Mouse (Mus musculus): Measurements from ENCODE around the gene Bmp6. TPM values are rescaled to one million over a fixed set of nuclear protein-coding genes. Genes with fewer than 3 reads are reported as not detected.

Gene Bmp6
- polyA plus RNA-seq, 1 experiment from 2014 or later: 0.20 TPM

Other genes with a start within 250 kb of the Bmp6 start
- 1.3 and 1.6 TPM in 2 replicates for gene Dsp, start 193.8 kb upstream of the Bmp6 start, polyA plus RNA-seq (2015; fragmentation: Nextera tagmentation; extraction: Ambion mirVana)
- 16.3 and 18.0 TPM in 2 replicates for gene Snrnp48, start 140.2 kb upstream of the Bmp6 start, polyA plus RNA-seq (2015; fragmentation: Nextera tagmentation; extraction: Ambion mirVana)
- gene Txndc5, start 183.7 kb downstream of the Bmp6 start, polyA plus RNA-seq (2015; fragmentation: Nextera tagmentation; extraction: Ambion mirVana): 69.2 and 75.5 TPM in 2 replicates

Measured in liver, embryonic 13.5 days (tissue).